Mouse (Mus musculus): ENCODE measurements around the gene Sptbn4.

Sptbn4 gene

DNA sequence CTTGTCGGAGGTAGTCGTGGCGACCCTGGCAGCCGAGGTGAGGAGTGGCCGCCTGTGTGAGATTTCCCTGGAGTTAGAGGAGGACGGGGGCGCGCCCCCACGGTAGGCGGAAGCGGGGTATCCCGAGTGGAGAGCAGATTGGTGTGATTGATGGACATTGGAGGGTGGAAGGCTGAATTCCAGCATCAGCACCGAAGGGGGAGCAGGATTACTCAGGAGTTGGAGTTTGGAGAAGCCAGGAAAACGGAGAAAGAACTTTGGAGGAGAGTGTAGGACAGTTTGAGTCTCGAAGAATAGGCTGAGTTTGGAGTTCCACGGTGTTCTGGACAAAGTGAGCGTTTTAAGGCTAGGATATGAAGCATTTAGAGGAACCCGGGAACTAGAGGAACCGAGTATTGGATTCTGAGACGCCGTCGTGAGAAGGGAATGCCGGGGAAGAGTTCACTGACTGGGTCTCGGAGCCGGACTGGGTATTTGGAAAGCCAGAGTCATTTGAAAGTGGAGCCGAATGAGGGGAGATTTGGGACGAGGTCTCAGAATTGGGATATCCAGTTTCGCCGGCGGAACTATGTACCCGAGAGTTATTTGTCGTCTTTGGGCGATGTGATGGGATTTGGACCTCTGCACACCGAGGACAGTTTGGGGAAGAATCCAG, 26.5 kb upstream of the Sptbn4 start:
- no peak for DNase-seq

DNA sequence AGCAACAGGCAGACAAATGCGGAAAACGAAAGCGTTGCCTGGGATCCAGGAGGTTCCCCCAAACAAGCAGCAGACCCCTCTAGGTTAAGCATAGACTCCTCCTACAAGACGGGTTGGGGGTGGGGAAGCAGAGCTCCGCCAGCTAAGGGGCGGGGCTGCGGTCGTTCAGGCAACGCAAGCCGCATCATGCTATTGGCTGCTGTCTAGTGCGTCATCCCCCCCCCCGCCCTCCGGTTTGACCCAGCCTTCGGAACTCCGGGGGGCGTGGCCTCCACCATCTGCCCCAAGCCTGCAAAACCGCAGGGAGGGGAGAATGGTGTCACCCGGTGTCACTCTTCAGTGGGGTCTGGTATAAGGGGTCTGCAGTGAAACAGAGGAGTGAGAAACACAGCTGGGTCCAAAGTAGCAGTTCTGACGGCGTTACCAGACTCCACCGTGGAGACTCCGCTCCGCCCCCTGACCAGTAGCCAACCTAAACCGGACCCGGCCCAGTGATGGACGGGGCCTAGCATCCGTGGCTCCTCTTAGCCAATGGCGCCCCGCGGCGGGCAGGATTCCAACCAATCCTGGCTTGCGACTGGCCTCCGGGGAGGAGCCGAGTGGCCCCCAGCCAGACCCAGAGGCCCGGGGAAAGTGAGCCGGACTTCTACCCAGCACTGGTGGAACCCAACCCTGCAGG, 25.8 kb upstream of the Sptbn4 start, which contains the start of gene Sertad3:
Gene Sertad3, plus strand, starts transcription at position 613 of the 679 bp plus-strand sequence.
- peak; percentile 100 for DNase-seq

- DNase-seq, result peak; percentile 93
These were observed 25.1 kb upstream of the Sptbn4 start for GRCm38 (mm10) chr7:27472596-27472995.

GRCm38 (mm10) chr7:27471390-27472120, 24.1 kb upstream of the Sptbn4 start:
- peak; percentile 91 for DNase-seq

DNA sequence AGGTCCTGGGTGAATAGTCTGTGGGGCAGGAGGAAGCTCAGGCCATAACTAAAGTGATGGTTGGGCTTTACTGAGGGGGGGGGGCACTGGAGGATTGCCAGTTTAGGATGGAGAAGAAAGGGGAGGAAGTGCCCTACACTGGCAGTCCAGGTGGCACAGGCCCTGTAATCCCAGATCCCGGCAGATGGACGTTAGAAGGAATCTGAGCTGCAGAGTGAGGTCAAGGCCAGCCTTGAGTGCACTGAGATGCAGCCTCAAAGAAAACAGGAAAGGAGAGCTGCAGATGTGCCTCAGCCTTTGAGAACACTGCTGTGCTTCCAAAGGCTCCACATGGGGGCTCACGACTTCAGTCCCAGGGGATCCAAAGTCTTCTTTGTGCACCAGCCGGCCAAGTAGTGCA, 20.2 kb upstream of the Sptbn4 start:
- DNase-seq, result peak; percentile 80

- DNase-seq, result no peak
These were observed 13.0 kb upstream of the Sptbn4 start for GRCm38 (mm10) chr7:27460477-27460876.

DNA sequence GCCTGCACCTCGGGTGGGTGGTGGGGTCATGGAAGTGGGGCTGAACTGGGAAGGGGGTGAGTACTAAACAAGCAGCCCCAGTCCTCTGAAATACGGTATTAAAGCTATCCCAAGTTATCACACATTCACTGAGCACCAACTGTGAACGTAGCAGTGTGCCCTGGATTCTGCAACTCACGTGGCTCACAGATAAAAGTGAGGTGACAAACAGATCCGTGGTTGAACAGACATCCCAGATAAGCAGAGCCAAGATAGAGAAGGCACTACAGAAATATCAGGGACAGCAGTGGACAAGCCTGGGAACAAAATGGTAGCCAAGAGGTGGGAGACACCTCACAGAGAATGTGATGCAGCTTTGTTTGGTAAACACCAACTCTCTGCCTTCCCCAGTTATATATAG, 12.2 kb upstream of the Sptbn4 start:
- DNase-seq, result no peak

- DNase-seq, result peak; percentile 80
These were observed 11.1 kb upstream of the Sptbn4 start for GRCm38 (mm10) chr7:27458614-27459013.

DNA sequence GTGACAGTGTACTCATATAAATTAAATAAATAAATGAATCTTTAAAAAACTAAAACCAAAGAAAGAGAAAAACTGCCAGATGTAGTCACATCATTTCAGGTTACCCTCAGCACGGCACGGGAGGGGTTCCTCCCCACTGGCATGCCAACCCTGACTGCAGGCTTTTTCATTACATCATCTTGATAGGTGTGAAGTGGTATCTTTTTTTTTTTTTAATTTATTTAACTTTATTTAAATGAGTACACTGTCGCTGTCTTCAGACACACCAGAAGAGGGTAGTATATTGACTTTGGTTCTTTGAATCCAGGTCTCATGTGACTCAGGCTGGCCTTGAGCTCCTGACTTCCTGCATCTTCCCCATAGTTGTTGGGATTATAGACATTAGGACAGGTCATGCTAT, 7.8 kb upstream of the Sptbn4 start:
- no peak for DNase-seq

DNA sequence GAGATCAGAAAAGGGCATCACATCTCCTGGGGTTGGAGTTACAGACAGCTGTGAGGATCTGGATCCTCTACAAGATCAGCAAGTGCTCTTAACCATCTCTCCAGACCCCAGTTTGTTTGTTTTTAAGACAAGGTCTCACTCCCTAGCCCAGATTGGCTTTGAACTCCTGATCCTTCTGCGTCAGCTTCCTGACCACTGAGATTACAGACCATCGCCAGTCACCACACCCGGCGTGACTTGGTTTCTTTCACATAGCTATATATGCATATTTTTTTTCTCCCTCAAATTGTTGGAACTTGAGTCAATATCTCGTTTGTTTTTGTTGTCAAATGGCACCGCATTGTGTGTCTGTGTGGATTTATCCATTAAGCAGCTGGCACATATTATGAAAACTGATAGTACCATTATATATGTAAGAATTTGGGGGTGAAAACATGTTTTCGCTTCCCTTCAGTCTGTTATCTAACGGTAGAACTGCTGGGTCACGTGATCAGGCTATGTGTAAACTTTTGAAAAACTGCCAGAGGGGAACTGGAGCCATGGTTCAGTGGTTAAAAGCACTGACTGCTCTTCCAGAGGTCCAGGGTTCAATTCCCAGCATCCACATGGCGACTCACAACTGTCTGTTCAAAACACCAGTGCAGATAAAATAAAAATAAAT, 7.1 kb upstream of the Sptbn4 start:
- DNase-seq, result no peak

DNA sequence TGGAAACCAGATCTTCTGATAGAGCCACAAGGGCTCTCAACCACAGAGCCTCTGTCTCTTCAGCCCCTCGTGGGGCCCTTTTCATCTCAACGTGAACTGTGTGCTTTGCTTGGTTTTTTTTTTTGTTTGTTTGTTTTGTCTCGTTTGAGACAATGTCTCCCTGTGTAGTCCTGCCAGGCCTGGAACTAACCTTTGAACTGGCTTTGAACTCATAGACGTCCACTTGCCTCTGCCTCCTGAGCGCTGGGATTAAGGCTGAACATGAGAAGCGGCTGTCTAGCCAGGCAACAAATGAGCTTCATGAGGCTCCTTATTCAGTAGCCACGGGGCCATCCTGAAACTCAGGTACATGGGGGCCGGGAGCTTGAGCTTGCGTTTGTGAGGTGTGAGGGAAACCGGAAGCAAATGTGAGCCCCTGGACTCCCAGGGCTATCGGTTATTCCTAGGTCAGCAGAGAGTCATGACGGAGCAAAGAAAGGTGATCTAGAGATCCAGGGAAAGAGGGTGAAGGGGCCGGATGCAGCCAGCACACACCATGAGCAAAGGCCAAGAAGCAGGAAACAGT, 4.8 kb upstream of the Sptbn4 start:
- peak; percentile 85 for DNase-seq

DNA sequence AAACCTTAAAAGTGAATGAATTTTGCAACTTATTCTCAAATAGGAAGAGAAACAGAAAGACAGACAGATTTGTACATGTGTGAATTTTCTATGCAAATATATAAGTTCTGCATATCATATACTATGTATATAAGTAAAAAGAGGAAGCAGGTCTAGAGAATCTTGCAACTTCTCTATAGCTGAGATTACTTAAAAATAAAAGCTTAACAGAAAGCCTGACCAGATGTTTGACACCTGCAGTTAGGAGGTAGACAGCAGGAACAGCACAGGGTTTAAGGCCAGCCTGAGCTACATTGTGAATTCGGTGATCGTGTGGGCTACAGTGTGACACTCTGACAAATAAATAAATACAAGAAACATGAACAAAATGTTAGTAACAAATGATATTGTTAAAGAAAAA, 3.9 kb upstream of the Sptbn4 start:
- DNase-seq, result no peak

GRCm38 (mm10) chr7:27449256-27449862, 1.9 kb upstream of the Sptbn4 start:
- DNase-seq, result peak; percentile 97

DNA sequence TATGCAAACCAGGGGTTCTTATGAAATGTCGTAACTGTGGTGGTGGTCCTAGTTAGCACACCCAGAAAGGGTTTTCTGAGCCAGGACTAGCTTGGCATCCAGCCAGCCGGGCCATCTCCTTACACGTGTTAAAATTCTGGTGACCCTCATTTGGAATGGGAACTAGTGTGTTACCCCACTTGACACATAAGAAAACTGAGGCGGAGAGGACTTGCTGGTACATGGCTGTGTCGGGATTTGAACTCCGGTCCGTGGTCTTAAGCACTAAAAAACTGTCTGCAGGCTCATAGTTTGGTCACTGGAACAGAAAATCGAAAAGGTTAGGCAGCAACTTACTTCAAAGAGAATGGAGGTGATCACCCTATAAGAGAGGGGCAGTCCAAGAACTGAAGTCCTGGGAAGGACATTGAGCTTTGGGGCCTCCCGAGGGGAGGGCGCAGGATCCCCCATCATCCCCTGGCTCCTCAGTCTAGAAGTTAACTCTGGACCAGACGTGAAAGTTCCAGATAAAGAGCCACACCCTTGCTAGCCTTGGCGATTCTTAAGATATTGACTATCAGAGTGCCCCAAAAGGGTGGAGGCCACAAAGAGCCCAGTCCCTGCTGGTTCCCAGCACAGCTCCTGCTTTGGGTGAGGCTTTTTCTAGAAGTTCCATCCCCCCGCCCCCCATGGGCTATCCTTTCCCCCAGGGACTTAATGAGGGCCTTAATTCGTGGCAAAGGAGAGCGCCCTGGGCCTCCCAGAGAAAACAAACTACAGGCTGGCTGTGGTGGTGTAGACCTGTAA, 1.1 kb upstream of the Sptbn4 start:
- DNase-seq, result peak; percentile 93

GRCm38 (mm10) chr7:27446521-27447418, 716 bp downstream of the Sptbn4 start:
- DNase-seq, result peak; percentile 95

DNA sequence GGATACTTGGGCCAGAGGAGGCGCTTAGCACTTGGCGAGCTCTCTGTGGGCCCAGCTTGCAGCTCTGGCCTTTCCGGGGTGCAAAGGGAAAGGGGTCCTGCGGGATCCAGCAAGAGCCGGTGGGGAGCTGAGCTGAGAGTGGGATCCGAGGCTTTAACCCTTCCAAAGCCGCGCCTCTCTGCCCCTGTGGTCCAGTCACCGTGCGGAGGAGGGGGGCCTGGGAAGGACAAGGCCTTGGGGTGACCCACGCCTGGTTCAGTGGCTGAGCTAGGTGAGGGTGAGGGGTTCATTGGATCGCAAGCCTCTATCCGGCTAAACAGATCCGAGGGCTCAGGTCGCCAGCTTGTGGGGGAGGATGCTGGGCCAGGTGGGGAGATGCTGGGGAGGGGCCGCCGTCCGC, 1.4 kb downstream of the Sptbn4 start:
- DNase-seq, result peak; percentile 92

DNA sequence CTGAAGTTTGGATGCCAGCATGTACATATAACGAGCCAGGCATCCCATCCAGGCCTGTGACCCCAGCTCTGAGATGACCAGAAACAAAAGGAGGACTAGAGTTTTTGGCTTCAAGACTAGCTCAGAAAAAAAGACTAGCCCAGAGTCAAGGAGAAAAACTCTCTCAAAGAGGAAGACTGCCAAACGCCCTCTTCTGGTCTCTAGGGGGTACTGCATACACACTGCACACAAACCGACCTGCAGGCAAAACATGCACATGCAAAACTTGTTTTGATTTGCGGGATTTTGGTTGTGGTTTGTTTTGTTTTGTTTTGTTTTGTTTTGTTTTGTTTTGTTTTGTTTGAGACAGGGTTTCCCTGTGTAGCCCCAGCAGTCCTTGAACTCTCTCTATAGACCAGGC, 7.5 kb downstream of the Sptbn4 start:
- DNase-seq, result no peak

- peak; percentile 85 for DNase-seq
These were observed 9.9 kb downstream of the Sptbn4 start for GRCm38 (mm10) chr7:27437544-27437943.

- DNase-seq, result no peak
These were observed 13.7 kb downstream of the Sptbn4 start for GRCm38 (mm10) chr7:27433794-27434193.

- DNase-seq, result no peak
These were observed 14.1 kb downstream of the Sptbn4 start for GRCm38 (mm10) chr7:27433349-27433748.

GRCm38 (mm10) chr7:27429135-27429534, 18.4 kb downstream of the Sptbn4 start:
- DNase-seq, result no peak
